Mouse (Mus musculus): ENCODE data around the gene Hoxb6. TPM values are rescaled to one million over a fixed set of nuclear protein-coding genes. Genes with fewer than 3 reads are reported as not detected.

Hoxb6 gene
- polyA plus RNA-seq, 1 experiment, result 0.11 TPM

DNA sequence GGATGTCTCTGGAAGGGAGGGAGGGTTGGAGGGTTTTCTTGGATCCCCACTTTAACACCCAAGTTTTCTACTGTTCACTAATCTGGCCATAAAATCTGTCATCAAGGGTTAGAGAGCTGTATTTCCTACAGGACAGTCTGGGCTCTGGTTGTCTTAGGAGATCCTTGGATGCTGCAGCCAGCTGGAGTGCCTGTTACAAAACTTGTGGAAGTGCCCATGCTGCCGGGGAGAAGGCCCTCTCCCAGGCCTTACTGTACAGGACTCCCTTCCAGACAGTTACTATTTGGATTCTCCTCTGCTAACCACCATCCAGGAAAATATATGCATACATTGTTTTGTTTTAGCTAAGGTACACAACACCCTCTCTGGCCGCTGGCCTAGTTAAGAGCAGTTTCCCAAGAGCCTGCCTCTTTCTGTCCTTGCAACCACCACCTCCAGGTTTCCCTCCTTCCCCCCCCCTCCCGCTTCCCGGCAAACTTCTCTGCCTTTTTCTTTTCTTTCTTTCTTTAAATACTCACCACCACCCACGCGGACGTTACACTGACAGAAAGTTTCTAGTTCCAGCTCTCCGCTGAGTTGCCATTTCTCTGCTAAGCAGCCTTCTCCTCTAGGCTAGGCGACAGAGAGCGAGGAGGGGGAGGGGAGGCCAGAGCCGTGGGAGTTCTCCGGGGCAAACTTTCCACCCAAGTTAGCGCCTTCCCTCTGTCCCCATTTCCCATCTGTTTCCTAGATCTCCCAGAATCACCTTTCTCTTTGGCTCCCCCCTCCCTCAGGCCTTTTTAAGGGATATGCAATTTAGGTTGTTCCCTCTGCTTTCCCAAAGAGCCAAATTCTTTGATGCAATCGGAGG lies 57.4 kb downstream of the Hoxb6 start:
- no peak for TF ChIP-seq GATA1 (IDR thresholded peaks at IDR 0.05; ENCODE audit: low read length)

DNA sequence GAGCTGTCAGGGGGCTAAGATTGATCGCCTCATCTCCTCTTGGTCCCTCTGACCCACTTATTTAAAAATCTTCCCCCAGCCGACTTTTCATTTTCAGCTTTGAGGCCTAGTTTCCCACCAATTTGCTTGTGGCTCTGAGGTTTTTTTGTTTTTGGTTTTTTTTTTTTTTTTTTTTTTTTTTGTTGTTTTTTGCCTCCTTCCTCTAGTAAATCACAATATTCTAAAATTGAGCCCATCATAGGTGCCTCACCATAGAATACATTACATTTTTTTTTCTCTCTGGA lies 58.0 kb downstream of the Hoxb6 start, which contains the start of gene Hoxb2:
TSS of gene Hoxb2 (plus strand) at position 185 of the 284 bp plus-strand sequence.
- TF ChIP-seq GATA1 (IDR thresholded peaks at IDR 0.05; ENCODE audit: low read length), result no peak

DNA sequence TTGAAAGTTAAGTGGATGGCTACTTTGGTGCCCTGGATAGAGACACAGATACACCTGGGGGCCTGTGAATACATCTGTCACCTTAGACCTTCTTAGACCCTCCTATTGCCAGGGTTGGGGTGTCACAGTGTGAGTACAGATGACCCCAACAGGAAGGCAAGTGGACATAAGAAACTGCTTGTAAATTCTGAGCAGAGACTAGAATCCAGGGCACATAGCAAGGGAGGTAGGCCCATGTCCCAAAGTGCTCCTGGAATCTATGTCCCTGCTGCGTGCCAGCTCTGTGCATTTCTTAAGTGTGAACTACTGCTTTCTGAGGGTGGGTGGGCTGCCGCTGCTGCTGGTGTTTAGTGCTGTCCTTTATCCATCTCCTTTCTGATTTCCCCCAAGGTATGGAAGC lies 58.5 kb downstream of the Hoxb6 start:
- no peak for TF ChIP-seq GATA1 (IDR thresholded peaks at IDR 0.05; ENCODE audit: low read length)

Other genes starting within 250 kb of the Hoxb6 start
- gene Ube2z, start 227.1 kb upstream of the Hoxb6 start, polyA plus RNA-seq (2012), result 27.6 and 33.9 TPM in 2 replicates
- gene Atp5g1, start 216.8 kb upstream of the Hoxb6 start, polyA plus RNA-seq (2012), result 166 and 518 TPM in 2 replicates
- gene Calcoco2, start 180.5 kb upstream of the Hoxb6 start, polyA plus RNA-seq (2012), result not detected in 2 replicates
- not detected in 2 replicates for gene Ttll6, start 158.7 kb upstream of the Hoxb6 start, polyA plus RNA-seq (2012)
- gene Hoxb13, start 98.2 kb upstream of the Hoxb6 start, polyA plus RNA-seq (2012), result 79.2 and 87.0 TPM in 2 replicates
- not detected in 2 replicates for gene Hoxb9, start 21.0 kb upstream of the Hoxb6 start, polyA plus RNA-seq (2012)
- not detected in 2 replicates for gene Hoxb8, start 10.6 kb upstream of the Hoxb6 start, polyA plus RNA-seq (2012)
- not detected in 2 replicates for gene Hoxb7, start 5.9 kb upstream of the Hoxb6 start, polyA plus RNA-seq (2012)
- not detected in 2 replicates for gene Hoxb5, start 10.9 kb downstream of the Hoxb6 start, polyA plus RNA-seq (2012)
- not detected in 2 replicates for gene Hoxb4, start 25.8 kb downstream of the Hoxb6 start, polyA plus RNA-seq (2012)
- 0.03 TPM in 1 of 2 replicates, not detected in the other for gene Hoxb3, start 30.9 kb downstream of the Hoxb6 start, polyA plus RNA-seq (2012)
- gene Hoxb2, start 58.0 kb downstream of the Hoxb6 start, polyA plus RNA-seq (2012), result not detected in 2 replicates
- gene Hoxb1, start 73.3 kb downstream of the Hoxb6 start, polyA plus RNA-seq (2012), result not detected in 2 replicates
- gene Skap1, start 172.1 kb downstream of the Hoxb6 start, polyA plus RNA-seq (2012), result not detected in 2 replicates